Mouse (Mus musculus): ENCODE data around the gene Prdm16. TPM values are rescaled to one million over a fixed set of nuclear protein-coding genes. Genes with fewer than 3 reads are reported as not detected.

Prdm16 gene
- total RNA-seq, 2 experiments from 2014 or later, result 12.0 to 15.3 TPM

DNA sequence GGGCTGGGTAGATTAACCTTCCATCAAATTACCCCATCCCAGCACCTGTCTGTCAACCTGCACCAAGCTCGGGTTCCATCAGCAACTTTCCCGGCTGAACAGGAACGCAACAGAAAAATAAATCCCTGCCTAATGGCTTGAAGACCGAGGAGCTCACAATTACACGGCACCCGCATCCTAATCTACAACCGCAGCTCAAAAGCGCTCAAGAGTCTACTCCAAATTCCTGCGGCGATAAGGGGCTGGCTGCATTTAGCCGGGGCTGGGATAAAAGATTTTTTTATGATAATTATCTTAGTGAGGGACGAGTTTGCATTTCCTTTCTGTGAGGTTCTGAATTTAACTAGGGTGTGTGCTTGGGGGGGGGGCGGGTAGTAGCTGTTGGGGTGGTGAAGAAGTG, 284.4 kb downstream of the Prdm16 start:
- DNase-seq (ENCODE audit: low spot score in 2 of 2), result no peak

DNA sequence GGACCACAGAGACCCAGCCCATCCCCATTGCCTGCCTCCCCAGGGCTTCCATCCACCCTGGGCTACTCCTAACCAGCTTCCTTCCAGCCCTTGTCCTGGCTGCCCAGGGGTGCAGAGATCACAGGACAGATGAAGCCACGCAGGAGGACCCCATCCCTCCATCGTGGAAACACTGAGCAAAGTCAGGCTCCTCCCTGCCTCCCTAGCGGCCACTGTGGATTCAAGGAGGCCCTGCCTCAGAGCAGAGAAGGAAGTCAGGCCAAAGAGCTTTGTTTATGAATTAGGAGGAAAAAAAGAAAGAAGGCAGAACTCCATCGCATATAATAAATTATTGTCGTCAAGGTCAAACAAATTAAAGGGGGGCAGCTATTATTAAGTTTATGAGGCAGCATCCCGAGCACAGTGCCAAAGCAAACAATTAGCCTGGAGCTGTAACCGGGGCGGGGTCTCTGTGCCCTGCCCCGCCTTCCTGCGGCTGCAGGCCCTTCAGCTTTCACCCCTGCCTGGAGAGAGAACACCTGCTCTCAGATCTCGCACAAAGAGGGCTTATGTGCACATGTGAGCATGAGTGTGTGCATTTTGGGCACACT, 288.4 kb downstream of the Prdm16 start:
- DNase-seq (ENCODE audit: low spot score in 2 of 2), result no peak

DNA sequence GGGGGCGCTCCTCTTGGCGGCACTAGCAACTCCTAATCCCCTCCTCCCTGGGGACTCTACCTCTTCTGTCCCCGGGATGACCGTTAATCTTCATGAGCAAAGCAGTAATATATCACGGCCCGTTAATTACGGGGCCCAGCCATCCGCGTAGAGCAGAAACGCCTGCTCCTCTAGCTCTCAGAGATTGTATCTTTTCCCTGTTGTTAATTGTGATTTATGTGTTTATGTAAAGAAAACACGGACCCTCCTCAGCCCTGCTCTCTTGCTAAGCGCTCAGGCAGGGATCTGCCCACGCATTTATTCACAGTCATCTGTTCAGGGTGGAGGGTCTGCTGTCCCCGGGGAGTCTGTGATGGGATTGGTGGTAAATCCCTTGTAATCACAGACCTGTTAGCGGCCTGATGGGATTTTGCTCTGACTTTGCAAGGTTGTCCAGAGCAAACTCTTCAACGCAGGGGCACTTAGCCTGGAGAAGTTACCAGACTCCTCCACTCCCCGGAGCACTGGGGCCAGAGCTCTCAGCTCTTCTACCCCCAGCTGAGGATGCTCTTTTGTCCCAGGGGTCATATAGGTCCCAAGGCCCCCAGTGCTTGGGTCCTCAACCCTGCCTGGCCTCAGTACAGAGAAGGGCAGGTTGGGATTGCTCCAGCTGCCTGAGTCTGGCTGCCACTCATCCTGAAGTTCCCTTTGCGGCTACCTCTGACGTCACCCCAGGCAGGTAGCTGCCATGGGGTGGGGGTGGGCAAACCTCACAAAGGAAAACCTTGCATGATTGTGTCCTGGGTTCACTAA, 289.7 kb downstream of the Prdm16 start:
- DNase-seq (ENCODE audit: low spot score in 2 of 2), result no peak

DNA sequence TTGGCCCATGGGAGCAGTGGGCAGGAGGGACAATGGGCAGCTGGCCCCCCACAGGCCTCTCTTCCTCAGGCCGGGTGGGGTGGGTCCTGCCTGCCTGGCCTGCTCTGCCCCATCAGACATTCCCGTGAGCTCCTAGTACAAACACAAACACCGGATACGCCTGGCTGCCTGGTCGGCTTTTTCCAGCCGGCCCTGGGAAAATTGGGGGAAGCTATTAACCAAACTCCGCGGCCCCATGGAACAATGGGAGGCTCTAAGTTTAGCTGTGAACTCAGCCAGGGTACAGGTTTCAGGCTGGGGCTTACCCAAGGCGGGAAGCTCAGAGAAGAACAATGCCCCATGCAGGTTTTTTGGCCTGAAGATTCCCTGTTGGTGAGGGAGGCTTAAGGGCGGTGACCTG, 300.0 kb downstream of the Prdm16 start:
- no peak for DNase-seq (ENCODE audit: low spot score in 2 of 2)

DNA sequence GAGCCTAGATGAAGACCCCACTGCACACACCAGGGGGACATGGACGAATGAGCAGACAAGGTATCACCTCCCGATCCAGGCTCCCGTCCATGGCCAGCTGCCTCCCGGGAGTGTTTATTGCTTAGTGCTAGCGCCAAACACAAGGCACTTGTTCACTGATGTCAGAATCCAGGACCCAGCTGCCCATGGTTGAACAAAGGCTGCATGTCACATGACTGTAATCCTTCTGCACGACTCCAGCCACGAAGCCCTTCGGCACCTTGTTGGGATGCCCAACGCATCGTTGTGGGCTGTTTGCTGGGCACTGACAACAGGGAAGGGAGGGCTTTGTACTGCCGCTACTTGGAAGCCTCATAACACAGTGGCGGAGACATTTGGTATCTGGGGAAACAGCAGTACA, 300.9 kb downstream of the Prdm16 start, which contains the start of gene B230104I21Rik:
Gene B230104I21Rik (plus strand): TSS at position 367 of the 400 bp plus-strand sequence.
- peak; percentile 64 to 72 for DNase-seq (ENCODE audit: low spot score in 2 of 2)

DNA sequence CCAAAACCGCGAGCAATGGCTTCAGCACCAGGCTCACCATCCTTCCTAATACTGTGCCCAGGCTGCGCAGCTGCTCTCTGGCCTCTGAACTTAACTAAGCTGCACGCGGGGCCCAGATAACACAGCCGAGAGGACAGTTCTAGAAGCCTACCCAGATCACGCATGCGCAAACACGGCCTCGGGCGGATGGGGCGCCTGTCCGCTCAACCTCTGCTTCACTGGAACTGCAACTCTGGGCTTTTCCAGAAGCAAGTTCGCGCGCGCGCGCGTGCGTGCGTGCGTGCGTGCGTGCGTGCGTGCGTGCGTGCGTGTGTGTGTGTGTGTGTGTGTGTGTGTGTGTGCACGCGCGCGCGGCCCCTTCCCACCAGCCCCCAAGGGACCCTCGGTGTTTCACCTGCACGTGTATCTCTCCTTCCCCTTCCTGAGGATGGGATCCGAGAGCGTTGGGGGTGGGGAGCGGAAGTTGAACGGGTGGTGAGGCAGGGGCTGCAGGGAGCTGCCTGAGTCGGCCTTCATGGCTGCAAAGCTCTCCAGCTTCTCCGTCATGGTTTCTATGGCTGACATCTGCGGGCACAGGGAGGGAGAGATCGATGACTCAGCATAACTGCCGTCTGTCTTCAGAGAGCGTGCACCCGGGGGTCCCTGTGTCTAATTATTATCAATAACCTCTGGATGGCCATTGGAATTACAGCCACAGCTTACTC, 301.8 kb downstream of the Prdm16 start:
- DNase-seq (ENCODE audit: low spot score in 2 of 2), result no peak

DNA sequence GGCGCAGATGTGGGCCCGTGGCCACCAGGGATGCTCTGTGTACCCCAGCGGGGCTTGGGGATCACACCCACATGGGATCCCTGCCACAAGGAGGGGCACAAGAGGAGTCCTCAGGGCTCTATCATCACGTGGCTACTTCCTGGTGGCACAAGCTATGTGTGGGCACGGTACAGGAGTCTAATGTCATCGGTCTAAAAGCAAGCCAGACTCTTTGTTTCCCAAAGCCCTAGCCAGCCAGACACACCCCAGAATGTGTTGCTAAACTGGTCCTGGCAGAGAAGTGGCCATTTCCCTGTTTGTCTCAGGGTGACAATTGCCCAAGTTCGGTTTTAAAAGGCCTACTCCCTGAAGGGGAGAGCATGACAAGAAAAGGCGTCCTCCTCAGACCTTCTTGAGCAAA, 303.4 kb downstream of the Prdm16 start:
- DNase-seq (ENCODE audit: low spot score in 2 of 2), result no peak

DNA sequence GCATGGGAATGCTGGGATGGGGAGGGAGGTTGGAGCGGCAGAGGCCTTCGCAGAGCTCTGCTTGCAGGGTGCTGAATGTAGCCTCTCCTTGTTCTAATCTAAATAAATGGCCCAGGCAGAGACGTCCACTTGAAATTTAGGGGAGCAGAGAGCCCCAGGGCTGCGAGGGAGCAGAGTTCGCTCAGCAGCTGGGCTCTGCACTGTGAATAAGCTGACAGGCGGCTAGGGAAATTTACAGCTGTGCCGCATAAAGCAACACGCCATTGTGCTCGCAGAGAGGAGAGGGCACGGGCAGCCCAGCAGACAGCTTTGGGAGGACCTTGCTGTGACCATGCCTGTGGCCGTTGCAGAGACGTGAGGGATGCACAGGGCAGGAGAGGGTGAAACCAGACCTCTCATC, 305.4 kb downstream of the Prdm16 start:
- DNase-seq (ENCODE audit: low spot score in 2 of 2), result no peak

DNA sequence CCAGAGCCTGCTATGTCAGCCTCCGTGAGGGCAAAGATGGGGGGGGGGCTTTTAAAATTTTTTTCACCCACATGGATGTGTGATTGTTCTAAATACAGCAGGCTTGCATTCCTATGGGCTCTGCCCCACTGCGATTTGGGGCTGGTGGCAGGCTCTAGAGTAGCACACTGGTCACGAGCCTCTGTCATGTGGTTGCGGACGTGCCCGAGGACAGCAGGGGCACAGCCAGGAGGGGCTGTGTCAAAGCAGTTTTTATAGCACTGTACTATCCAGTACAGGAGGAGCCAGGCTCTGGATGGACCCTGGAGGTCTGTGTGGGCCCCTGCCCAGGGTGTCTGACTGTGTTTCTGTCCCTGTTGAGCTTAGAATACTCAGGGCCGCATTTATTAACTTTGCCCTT, 306.7 kb downstream of the Prdm16 start:
- no peak for DNase-seq (ENCODE audit: low spot score in 2 of 2)

DNA sequence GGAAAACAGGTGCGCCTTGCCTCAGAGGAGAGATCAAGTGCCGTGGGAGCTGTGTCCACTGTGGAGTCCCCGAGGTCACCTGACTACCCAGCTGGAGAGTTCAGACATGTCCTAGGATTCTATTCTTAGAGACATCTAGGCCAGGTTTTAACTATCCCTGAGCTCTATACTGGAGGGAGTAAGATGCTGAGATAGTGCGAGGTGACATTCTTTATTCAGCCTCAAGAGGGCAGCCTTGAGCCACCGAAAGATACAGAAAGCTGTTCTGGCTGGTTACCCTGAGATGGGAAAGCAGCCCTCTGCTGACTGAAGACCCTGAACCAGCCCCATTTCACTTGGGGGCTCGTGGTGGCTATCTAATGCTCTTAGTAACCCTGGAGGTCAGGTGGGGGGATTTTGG, 307.8 kb downstream of the Prdm16 start:
- DNase-seq (ENCODE audit: low spot score in 2 of 2), result peak; percentile 83 to 84

DNA sequence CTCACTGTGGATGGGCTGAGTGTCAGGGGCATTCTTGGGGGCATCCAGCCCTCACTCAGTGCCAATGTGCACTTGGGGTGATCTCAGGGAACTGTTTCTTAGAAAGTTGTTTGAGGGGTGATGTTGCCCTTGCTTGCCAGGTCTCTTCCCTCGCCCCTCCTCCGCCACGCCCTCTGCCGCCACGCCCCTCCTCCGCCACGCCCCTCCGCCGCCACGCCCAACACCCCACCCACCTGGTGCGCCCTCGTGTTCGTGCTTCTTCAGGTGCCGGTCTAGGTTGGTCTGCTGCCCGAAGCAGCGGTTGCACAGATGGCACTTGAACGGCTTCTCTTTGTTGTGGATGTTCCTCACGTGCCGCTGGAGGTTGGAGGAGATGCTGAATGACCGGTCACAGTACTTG, 308.2 kb downstream of the Prdm16 start:
- DNase-seq (ENCODE audit: low spot score in 2 of 2), result no peak

DNA sequence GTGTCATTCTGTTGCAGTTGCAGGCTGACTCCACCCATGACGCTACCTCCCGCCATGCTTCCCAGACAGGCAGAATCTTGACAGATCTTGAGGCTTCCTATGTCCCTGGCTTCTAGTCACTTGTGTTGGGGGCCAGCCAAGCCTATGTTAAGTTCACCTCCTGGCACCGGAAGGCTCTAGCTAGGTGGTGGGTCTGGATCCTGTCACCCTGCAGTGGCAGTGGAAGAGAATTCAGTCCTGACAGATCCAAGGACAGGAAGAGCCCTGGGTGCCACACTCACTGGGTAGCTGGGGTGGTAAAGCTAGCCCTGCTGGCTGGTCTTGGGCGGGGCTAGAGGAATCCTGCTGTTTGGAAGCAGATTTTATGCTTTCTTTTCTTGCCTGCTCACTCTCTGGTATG, 311.3 kb downstream of the Prdm16 start:
- no peak for DNase-seq (ENCODE audit: low spot score in 2 of 2)

DNA sequence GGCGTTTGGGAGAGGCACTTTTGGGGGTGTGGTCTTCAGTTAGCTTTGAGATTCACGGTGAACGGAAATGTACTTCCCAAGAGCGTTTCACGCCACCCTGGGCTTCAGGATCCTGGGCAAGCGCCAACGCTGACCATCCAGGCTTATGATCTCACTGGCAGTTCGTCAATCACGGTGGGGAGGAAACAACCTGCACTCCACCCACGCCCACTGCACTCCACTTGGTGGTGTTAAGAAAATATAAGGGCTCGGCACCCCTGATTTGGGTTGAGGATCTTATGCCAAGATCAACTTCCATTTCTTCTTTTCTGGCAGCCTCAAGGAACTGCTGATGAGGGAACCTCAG, 323.1 kb downstream of the Prdm16 start:
- peak in 1 of 2 experiments; percentile 39 for DNase-seq (ENCODE audit: low spot score in 2 of 2)

DNA sequence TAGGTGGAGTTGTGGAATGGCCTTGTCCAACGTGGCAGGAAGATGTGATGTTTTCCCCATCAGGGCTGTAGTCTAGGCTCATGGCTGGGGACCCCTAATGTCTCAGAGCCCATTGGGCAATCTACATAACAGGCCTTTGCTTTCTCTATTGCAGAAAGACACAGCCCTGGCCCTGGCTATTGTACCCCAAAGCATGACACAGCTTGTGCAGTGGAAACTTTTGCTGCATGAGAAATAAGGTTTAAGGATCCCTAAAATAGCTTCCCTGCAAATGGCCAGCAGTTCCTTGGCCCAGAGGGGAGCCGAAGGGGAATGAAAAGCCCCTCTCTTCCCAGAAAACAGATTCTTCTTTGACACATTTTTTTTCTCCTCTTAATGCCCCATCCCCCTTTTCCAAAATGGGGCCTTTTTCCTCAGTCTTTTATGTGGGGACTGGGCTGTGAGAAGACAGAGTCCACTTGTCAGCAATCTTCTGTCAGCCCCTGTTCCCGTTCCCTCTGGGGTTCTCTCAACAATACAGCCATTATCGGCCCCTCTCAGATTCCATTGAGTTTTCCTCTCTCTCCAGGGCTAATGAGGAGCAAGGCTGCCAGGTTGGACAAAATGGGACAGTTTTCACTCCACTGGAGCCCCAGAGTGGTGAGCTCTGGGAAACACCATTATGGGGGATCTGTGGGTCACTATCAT, 323.6 kb downstream of the Prdm16 start:
- peak; percentile 46 to 80 for DNase-seq (ENCODE audit: low spot score in 2 of 2)

DNA sequence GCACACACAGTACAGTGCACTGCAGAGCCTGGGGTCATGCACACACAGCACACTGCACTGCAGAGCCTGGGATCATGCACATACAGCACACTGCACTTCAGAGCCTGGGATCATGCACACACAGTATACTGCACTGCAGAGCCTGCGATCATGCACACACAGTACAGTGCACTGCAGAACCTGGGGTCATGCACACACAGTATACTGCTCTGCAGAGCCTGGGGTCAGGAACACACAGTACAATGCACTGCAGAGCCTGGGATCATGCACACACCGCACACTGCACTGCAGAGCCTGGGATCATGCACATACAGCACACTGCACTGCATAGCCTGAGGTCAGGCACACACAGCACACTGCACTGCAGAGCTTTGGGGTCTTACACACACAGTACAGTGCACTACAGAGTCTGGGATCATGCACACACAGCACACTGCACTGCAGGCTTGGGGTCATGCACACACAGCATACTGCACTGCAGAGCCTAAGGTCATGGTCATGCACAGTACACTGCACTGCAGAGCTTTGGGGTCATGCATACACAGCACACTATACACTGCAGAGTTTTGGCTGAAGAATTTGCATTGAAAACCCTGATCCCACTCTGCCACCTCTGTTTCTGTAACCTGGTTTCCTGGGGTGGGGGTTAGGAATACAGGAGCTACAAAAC, 324.4 kb downstream of the Prdm16 start:
- no peak for DNase-seq (ENCODE audit: low spot score in 2 of 2)

DNA sequence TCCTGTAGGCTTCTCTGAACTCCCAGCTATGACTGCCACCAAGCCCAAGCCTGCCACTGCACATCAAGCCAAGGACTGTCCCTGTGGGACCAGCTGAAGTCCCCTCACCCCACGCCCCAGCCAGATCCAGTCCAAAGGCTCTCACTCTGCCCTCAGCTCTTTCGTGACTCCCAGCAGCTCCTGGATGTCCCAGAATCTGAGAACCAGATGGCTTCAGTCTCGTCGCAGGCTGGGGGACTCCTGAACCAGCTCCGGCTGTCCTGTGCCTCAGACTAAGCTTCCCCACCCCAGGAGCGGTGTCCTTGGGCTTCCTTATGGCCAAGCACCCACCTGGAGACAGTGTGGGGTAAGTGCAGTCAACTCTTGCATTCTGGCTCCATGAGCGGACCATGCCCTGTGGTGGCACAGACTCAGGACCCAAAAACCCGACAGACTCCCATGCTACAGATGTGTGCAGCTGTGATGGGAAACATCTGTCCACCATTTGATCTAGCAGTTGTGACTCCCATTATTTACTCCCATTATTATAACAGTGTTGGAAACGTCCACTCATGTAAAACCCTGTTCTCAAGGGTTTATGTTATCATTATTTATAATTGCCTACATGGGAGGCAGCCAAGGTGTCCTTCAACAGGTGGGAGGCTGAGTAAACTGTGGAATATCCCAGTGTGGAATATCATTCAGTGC, 326.0 kb downstream of the Prdm16 start:
- no peak for DNase-seq (ENCODE audit: low spot score in 2 of 2)

DNA sequence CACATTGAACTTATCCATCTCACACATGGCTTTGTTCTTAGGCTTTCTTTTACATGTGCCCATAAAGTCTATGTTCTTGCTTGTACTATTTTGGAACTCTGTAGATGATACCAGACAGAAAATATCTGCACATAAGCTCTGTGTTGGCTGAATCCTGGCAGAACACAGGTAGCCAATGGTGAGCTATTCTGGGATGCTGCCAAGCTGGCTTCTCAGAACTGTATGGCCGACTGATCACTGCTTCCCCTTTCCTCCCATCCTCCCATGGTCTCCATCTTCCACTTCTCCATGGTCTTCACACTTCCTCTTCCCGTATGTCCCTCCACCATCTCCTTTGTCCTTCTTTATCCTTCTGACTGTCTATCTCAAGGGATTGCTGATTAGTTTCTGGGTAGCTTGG, 327.5 kb downstream of the Prdm16 start:
- no peak for DNase-seq (ENCODE audit: low spot score in 2 of 2)

DNA sequence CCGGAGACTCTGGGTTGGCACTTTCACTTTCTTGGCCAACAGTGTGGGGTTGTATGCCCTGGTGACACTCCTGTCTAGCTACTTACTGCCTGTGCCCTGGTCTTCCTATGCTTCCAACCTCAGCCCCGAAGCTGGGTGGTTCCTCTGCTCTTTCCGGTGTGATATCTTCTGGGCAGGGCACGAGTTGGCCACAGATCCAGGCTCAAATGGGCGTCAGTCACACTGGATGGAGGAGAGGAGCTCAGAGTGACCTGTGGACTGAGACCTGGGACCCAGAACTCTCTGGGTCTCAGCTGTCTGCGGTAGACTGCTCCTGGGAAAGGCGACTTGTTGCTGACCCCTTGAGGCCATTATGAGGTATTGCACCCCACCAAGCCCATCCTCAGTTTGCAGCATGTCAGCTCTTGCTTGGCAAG, 335.2 kb downstream of the Prdm16 start, which contains the start of gene Arhgef16:
Gene Arhgef16 (minus strand): TSS at position 211 of the 416 bp plus-strand sequence.
- peak; percentile 54 to 69 for DNase-seq (ENCODE audit: low spot score in 2 of 2)

DNA sequence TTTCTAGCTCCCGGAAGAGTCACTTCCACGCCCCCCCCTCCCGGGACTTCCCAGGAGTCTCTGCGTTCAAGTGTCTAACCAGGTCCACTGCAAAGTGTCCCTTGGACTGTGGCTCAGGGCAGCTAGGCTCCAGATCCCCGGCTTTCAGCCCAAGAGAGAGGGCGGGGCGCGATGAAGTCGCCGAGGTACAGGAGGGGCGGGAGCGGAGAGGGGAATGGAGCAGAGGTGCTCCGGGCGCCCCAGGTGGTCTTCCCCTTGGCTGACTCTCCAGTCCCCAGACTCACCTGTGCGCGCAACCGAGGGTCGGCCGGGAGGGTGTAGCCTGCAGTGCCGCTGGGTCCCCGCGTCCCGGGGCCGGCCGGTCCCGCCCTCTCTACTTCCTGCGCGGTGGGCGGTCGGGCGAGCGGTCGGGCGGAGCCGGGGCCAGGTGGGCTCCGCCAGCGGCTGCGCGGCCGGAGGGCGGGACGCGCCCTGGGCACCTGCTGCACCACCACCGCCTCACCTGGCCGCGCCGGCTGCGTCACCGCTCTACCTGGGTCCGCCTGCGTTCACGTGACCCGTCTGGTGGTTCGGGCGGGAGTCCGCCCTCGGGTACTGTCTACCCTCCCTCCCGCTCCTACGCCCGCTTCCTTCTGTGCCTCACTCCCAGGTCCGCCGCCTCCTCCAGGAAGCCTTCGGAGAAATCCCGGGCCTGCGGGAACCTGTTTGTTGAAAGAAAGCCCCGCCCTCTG, 337.0 kb downstream of the Prdm16 start:
- DNase-seq (ENCODE audit: low spot score in 2 of 2), result no peak

DNA sequence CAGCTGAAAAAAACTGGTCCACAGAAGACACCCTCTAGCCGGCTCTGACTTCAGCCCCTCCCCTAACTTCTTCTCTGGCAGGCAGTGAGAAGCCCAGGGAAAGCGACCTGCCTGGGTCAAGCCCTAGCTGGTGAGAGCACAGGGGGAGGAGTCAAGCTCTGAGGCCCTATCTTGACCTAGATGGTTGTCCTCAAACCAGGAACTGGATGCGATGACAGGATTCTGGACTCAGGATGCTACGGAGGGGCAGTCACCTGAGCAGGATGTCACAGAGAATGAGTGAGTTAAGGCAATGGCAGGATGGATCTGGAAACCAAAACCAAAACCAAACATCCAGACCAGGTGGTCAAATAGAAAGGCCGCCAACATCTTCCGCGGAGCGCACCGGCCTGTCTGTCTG, 338.9 kb downstream of the Prdm16 start:
- no peak for DNase-seq (ENCODE audit: low spot score in 2 of 2)
